Mouse (Mus musculus) cerebellum, adult 8-10 months (tissue): ENCODE results near the gene Gm5485.

Experiments used
- DNase-seq: peaks from one replicate; pipeline ENCODE4 v3.0.0; 2022

Gm5485 gene

DNA sequence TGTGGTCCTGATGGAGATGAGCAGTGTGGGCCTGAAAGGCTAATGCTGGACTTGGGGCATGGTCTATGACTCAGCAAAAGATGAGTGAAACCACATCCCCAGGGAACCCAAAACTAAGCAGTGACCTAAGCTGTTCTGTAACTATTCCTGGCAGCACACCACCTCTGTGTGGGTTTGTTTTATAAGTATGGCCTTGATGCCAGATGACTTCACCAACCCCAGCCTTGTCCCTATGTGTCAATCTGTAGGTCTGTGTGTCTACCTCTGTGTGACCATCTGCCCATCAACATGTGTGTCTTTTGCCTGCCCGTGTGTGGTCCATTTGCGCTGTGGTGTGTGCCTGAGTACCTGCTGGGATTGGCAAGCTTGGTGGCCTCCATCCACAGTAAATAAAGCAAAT, 44.1 kb downstream of the Gm5485 start:
- DNase-seq, result peak; percentile 57

DNA sequence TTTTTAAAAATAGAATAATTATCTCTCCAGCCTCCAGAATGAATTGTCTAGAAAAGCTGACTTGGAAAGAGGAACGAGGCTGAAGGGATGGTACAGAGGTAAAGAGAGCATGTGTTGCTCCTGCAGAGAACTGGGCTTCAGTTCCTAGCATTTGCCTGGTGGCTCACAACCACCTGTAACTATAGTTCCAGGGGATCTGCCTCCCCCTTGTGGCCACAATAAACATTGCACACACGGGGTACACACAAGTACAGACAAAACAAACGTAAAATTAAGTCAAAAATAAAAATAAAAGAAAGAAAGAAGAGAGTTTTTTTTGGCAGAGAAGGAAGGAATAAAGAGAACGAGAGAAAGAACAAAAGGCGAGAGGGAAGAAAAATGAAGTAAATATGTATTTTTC, 45.4 kb downstream of the Gm5485 start:
- DNase-seq, result no peak

DNA sequence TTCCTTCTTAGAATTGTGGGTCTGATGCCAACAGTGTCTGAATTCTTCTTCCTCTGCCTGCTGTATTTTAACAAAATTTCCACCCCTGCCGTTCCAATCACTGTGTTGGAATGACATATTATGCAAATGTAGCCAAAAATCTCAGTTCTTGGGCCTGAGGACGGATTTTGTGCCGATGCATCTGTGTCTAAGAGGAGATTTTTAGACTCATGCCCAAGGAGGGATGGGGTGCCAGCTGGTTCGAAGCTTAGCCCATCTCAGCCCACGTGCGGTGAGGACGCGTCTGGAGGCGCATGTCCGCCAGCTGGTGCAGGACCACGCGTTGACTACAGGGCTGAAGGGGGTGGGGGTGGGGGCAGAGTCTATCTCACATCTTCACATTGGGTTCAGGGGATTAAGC, 51.3 kb downstream of the Gm5485 start:
- peak; percentile 56 for DNase-seq

DNA sequence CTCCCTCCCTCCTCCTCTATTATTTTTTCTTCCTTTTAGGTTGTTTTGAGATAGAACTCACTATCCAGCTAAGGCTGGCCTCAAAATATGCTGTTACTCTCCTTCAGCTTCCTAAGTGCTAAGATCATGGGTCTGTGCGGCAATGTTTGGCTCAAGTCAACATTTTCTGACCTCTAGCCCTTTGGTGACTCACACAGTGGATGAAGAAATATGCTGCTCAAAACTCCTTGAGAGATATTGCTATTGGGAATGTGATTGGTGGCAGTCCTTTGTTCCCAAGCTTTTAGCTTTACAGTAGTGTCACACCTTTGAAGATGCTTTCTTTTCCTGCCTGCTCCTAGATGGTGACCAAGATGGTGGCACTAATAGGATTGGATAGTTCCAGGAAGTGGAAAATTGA, 55.8 kb downstream of the Gm5485 start:
- DNase-seq, result no peak

DNA sequence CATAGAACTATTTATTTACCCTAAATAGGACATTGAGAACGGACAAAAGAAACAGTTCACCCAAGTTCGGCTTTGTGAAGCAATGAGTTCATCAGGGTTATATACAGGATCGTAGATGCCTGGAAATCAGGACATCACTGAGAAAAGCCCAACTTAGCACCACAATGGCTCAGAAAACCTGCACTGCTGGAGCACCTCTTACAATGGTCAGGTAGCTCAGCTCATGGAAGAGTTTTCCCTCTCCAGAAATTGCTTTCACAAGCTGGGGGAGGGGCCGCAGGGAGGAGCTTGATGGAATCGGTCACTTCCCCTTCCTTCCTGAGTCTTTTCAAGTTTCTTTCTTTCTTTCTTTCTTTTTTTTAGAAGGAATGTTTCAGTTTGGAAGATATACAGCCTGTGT, 56.5 kb downstream of the Gm5485 start:
- no peak for DNase-seq
